Mouse (Mus musculus) lung, adult 2 months (tissue): ENCODE measurements around the gene Grik4. TPM values are rescaled to one million over a fixed set of nuclear protein-coding genes. Genes with fewer than 3 reads are reported as not detected.

Experiments
- DNase-seq: peaks from one replicate; pipeline ENCODE4 v3.0.0; 2022
- H3K4me1 ChIP-seq: fragments of 200-500 bp; 2 replicates; pipeline ENCODE4 v1.6.1; 2011; ENCODE audit warnings: low read length; ENCODE audit not compliant: control insufficient read depth, insufficient read depth
- H3K4me3 ChIP-seq: fragments of 200-500 bp; replicated peaks from 2 replicates; pipeline ENCODE3; 2011; ENCODE audit warnings: low read depth, mild to moderate bottlenecking, control low read depth, low read length; ENCODE audit errors: extremely low read depth
- CTCF ChIP-seq: fragments of 200-500 bp; IDR thresholded peaks from 2 replicates; pipeline ENCODE4 v1.5.1; 2011; ENCODE audit warnings: mild to moderate bottlenecking, low read length, control low read depth; ENCODE audit not compliant: insufficient read depth
- POLR2A ChIP-seq: fragments of 200-500 bp; IDR thresholded peaks from 2 replicates; pipeline ENCODE4 v1.6.1; 2011; ENCODE audit warnings: low read depth, mild to moderate bottlenecking, control low read depth, low read length, borderline replicate concordance; ENCODE audit errors: extremely low read depth
- WGBS: fragments of 180-500 bp; shearing (Covaris S2); methylation state at CpG from one replicate; pipeline ENCODE4 v1.1.7; 2018; 5-methylcytosine and 5-hydroxymethylcytosine counted together
- polyA plus RNA-seq: library from polyadenylated mRNA; depleted of rRNA; stranded (reverse); fragments of >200 nt; gene quantifications from 2 replicates; pipeline ENCODE4 v1.2.3, GENCODE M21; 2012

Gene Grik4
- polyA plus RNA-seq, 1 experiment = 0.93 TPM

- Histone ChIP-seq H3K4me3 (no peak overlapping the region), H3K4me1 (no peaks in the 10 kb centered on the region)
- 71% methylated on average over 7 of the region's 7 CpGs for WGBS
- TF ChIP-seq CTCF = no peak
- no peak for TF ChIP-seq POLR2A
- no peak for DNase-seq
Observed at GRCm38 (mm10) chr9:42578511-42578910, 365.8 kb downstream of the Grik4 start.

GRCm38 (mm10) chr9:42578106-42578505 is 366.2 kb downstream of the Grik4 start:
- DNase-seq = no peak
- TF ChIP-seq CTCF (no peak), POLR2A (no peak)
- Histone ChIP-seq H3K4me1 (no peaks in the 10 kb centered on the region), H3K4me3 (no peak overlapping the region)
- WGBS = 66% methylated on average over 7 of the region's 7 CpGs

- DNase-seq = no peak
- 52% methylated on average over 14 of the region's 14 CpGs for WGBS
- Histone ChIP-seq H3K4me3 (no peak overlapping the region), H3K4me1 (no peaks in the 10 kb centered on the region)
- TF ChIP-seq POLR2A (no peak), CTCF (no peak)
Observed at GRCm38 (mm10) chr9:42573616-42574350, 370.5 kb downstream of the Grik4 start.

GRCm38 (mm10) chr9:42573180-42573579 is 371.1 kb downstream of the Grik4 start:
- Histone ChIP-seq H3K4me3 (no peak overlapping the region), H3K4me1 (no peaks in the 10 kb centered on the region)
- DNase-seq = peak; percentile 40
- WGBS = 13% methylated on average over 6 of the region's 6 CpGs
- TF ChIP-seq CTCF = peak; percentile 54
- TF ChIP-seq POLR2A = no peak

- no peaks in the 10 kb centered on the region for H3K4me1 ChIP-seq
- no peak for DNase-seq
- no peak overlapping the region for H3K4me3 ChIP-seq
- 80% methylated on average over 4 of the region's 4 CpGs for WGBS
- TF ChIP-seq CTCF = no peak
- no peak for TF ChIP-seq POLR2A
Observed at GRCm38 (mm10) chr9:42565921-42566320, 378.4 kb downstream of the Grik4 start.

- WGBS = 67% methylated on average over 1 of the region's 1 CpGs
Observed at GRCm38 (mm10) chr9:42555186-42555585, 389.1 kb downstream of the Grik4 start.

GRCm38 (mm10) chr9:42550116-42550515 is 394.2 kb downstream of the Grik4 start:
- 15% methylated on average over 13 of the region's 13 CpGs for WGBS
- DNase-seq = peak; percentile 54
- Histone ChIP-seq H3K4me1 (no peaks in the 10 kb centered on the region), H3K4me3 (no peak overlapping the region)
- peak; percentile 46 for TF ChIP-seq CTCF
- no peak for TF ChIP-seq POLR2A

More at GRCm38 (mm10) chr9:42555186-42555585, 389.1 kb downstream of the Grik4 start:
- no peak for TF ChIP-seq CTCF
- TF ChIP-seq POLR2A = no peak
- Histone ChIP-seq H3K4me1 (no peaks in the 10 kb centered on the region), H3K4me3 (no peak overlapping the region)
- no peak for DNase-seq

GRCm38 (mm10) chr9:42548981-42549380 is 395.3 kb downstream of the Grik4 start:
- TF ChIP-seq POLR2A = no peak
- no peak for TF ChIP-seq CTCF
- no peaks in the 10 kb centered on the region for H3K4me1 ChIP-seq
- H3K4me3 ChIP-seq = no peak overlapping the region
- WGBS = 54% methylated on average over 7 of the region's 7 CpGs
- DNase-seq = no peak

GRCm38 (mm10) chr9:42544521-42544920 is 399.8 kb downstream of the Grik4 start:
- WGBS = 90% methylated on average over 10 of the region's 10 CpGs
- TF ChIP-seq POLR2A (no peak), CTCF (no peak)
- Histone ChIP-seq H3K4me1 (no peaks in the 10 kb centered on the region), H3K4me3 (no peak overlapping the region)
- DNase-seq = no peak

- no peak for DNase-seq
- TF ChIP-seq POLR2A (no peak), CTCF (no peak)
- 82% methylated on average over 8 of the region's 8 CpGs for WGBS
- H3K4me3 ChIP-seq = no peak overlapping the region
- H3K4me1 ChIP-seq = no peaks in the 10 kb centered on the region
Observed at GRCm38 (mm10) chr9:42533491-42533890, 410.8 kb downstream of the Grik4 start.
